Mouse (Mus musculus) limb, embryonic 13.5 days (tissue): ENCODE results near the gene Cd2ap. TPM values are rescaled to one million over a fixed set of nuclear protein-coding genes. Genes with fewer than 3 reads are reported as not detected.

Source experiments
- ATAC-seq: fragments of 200-750 bp; cut with Nextera tagmentation; 2 replicates; pipeline ENCODE4 v1.8.0; 2017; ENCODE audit warnings: low read depth, moderate number of reproducible peaks, moderate TSS enrichment; ENCODE audit not compliant: low FRiP score
- H3K27ac ChIP-seq: fragments of 300-500 bp; sonication (generic); 2 replicates; pipeline ENCODE4 v1.5.1; 2015; ENCODE audit warnings: inconsistent platforms, mild to moderate bottlenecking, moderate library complexity
- H3K27me3 ChIP-seq: fragments of 300-500 bp; sonication (generic); 2 replicates; pipeline ENCODE4 v1.6.1; 2015; ENCODE audit warnings: mild to moderate bottlenecking, inconsistent platforms
- H3K36me3 ChIP-seq: fragments of 300-500 bp; sonication (generic); 2 replicates; pipeline ENCODE4 v1.6.1; 2015; ENCODE audit warnings: inconsistent platforms, mild to moderate bottlenecking, moderate library complexity
- H3K4me1 ChIP-seq: fragments of 300-500 bp; sonication (generic); 2 replicates; pipeline ENCODE4 v1.6.1; 2015; ENCODE audit warnings: inconsistent platforms
- H3K4me2 ChIP-seq: fragments of 300-500 bp; sonication (generic); replicated peaks from 2 replicates; pipeline ENCODE4 v1.6.1; 2015; ENCODE audit warnings: inconsistent platforms, mild to moderate bottlenecking, moderate library complexity
- H3K4me3 ChIP-seq: fragments of 300-500 bp; sonication (generic); 2 replicates; pipeline ENCODE4 v1.5.1; 2015; ENCODE audit warnings: moderate library complexity, mild to moderate bottlenecking, inconsistent platforms
- H3K9ac ChIP-seq: fragments of 300-500 bp; sonication (generic); 2 replicates; pipeline ENCODE4 v1.6.1; 2015; ENCODE audit warnings: mild to moderate bottlenecking, inconsistent platforms
- H3K9me3 ChIP-seq: fragments of 300-500 bp; sonication (generic); 2 replicates; pipeline ENCODE4 v1.6.1; 2016; ENCODE audit warnings: inconsistent platforms
- WGBS: fragments of 180-500 bp; shearing (Covaris S2); methylation state at CpG from one replicate; pipeline ENCODE4 v1.1.7; 2015; 5-methylcytosine and 5-hydroxymethylcytosine counted together
- polyA plus RNA-seq: library from polyadenylated mRNA; unstranded; fragments of >200 nt; fragmentation: Nextera tagmentation; extraction: Ambion mirVana; gene quantifications from 2 replicates; pipeline ENCODE4 v1.2.1, GENCODE M21; 2015

The Cd2ap gene
- polyA plus RNA-seq, 1 experiment from 2014 or later = 17.9 TPM

DNA sequence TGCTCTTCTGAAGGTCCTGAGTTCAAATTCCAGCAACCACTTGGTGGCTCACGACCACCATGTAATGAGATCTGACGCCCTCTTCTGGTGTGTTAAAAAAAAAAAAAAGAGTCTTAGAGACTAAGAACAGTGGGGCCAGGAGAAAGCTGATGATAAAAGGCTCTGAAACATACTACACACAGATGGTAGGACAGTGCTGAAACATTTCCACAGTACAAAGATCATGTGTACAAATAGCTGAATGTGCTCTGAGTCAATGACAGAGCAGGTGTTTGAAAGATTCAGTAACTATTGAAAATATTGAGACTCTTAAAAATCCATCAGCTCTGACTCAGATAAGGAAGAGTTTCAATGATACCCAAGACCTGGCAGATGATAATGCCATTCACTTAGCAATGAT lies 29.4 kb downstream of the Cd2ap start:
- Histone ChIP-seq H3K9me3 (no peaks in the 10 kb centered on the region), H3K9ac (no peak overlapping the region), H3K27me3 (no peaks in the 10 kb centered on the region), H3K27ac (no peak overlapping the region), H3K36me3 (peaks cover 22% of the 10 kb centered on the region), H3K4me1 (no peaks in the 10 kb centered on the region), H3K4me2 (no peak overlapping the region), H3K4me3 (no peak overlapping the region)
- no peak for ATAC-seq
- 88% methylated on average over 2 of the region's 2 CpGs for WGBS

DNA sequence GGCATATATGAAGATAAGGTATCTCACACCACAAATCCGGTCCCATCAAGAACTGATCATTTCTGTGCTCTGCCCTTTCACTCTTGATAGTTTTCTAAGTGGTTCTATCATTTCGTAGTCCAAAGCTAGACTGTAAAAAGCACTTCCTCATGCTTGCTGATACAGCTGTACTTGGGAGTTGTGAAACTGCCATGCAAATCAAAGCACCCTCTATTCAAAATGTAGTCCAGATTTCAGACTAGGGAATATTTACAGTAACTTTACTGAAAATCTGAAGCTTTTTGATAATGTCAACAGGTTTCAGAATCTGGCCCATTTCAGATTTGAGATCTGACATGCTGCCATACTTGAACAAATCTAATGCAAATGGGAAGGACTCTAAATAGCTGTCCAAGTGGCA lies 39.3 kb downstream of the Cd2ap start:
- no peak for ATAC-seq
- no peak overlapping the region for H3K4me3 ChIP-seq
- WGBS = 88% methylated on average over 2 of the region's 2 CpGs
- peaks cover 19% of the 10 kb centered on the region for H3K36me3 ChIP-seq
- no peaks in the 10 kb centered on the region for H3K9me3 ChIP-seq
- H3K4me1 ChIP-seq = peaks cover 3% of the 10 kb centered on the region; the same call in 1 of the 2 replicates
- H3K27me3 ChIP-seq = no peaks in the 10 kb centered on the region
- H3K4me2 ChIP-seq = no peak overlapping the region
- H3K9ac ChIP-seq = no peak overlapping the region
- no peak overlapping the region for H3K27ac ChIP-seq

DNA sequence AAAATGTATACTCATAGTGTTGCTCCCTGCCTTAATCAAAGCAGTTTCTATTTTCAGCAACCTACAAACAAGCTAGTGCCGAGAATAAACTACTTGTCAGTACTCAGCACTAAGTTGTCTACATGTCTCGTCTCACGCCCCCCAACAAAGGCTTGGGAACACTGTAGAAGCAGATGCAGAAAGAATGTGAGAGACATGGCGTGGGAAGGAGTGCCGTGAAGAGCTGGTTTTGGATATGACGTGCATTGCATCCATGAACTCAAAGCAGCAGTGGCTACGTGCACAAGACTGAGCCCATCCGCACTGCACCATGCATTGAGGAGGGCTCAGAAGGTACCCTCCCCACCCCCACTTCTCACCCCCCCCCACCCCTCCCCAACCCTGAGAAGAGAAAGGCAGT lies 53.7 kb downstream of the Cd2ap start:
- ATAC-seq = no peak
- 88% methylated on average over 8 of the region's 8 CpGs for WGBS
- Histone ChIP-seq H3K9me3 (no peaks in the 10 kb centered on the region), H3K27ac (no peak overlapping the region; the same call in 1 of the 2 replicates), H3K4me2 (no peak overlapping the region), H3K27me3 (no peaks in the 10 kb centered on the region), H3K4me3 (no peak overlapping the region), H3K9ac (no peak overlapping the region), H3K36me3 (peaks cover 53% of the 10 kb centered on the region), H3K4me1 (no peaks in the 10 kb centered on the region)

DNA sequence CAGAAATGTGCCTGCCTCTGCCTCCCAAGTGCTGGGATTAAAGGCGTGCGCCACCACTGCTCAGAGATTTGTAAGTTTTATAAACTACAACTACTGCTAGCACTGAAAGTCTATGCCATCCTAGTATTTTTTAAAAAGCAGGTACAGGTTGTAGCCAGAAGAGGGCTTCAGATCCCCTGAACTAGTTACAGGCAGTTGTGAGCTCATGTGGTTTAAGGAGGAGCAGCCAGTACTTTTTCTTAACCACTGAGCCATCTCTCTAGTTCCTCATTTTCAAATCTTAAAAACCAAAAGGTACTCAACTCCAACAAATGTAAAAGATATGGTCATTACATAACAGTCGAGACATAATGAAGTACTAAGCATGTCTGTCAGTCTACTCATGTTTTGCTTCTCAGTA lies 61.1 kb downstream of the Cd2ap start:
- Histone ChIP-seq H3K27me3 (no peaks in the 10 kb centered on the region), H3K4me3 (no peak overlapping the region), H3K4me2 (no peak overlapping the region), H3K9me3 (no peaks in the 10 kb centered on the region), H3K9ac (no peak overlapping the region), H3K27ac (no peak overlapping the region), H3K4me1 (no peaks in the 10 kb centered on the region), H3K36me3 (peaks cover 28% of the 10 kb centered on the region)
- 90% methylated on average over 3 of the region's 3 CpGs for WGBS
- no peak for ATAC-seq

- H3K36me3 ChIP-seq = peaks cover 22% of the 10 kb centered on the region
- no peak overlapping the region for H3K27ac ChIP-seq
- H3K27me3 ChIP-seq = no peaks in the 10 kb centered on the region
- H3K4me3 ChIP-seq = no peak overlapping the region
- no peaks in the 10 kb centered on the region for H3K4me1 ChIP-seq
- no peaks in the 10 kb centered on the region for H3K9me3 ChIP-seq
- no peak overlapping the region for H3K4me2 ChIP-seq
- 87% methylated on average over 2 of the region's 2 CpGs for WGBS
- H3K9ac ChIP-seq = no peak overlapping the region
- ATAC-seq = no peak
These were observed 84.0 kb downstream of the Cd2ap start for GRCm38 (mm10) chr17:42792412-42792975.

DNA sequence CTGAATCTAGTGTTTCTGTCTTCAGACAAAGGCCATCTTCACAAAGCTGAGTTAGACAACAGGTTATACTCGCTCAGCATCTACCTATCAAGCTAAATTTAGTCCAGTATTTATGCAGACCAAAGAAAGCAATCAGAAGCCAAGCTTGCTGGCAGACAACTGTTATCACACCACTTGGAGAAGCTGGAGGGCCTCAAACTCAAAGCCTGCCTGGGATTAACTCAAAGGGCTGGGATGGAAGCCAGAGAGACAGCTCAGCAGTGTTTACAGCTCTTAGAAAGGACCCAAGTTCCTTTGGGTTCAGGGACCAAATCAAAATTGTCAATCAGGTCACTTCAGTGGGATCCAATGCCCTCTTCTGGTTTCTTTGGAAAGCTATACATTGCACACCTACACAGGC lies 85.7 kb downstream of the Cd2ap start:
- no peaks in the 10 kb centered on the region for H3K4me1 ChIP-seq
- 98% methylated on average over 1 of the region's 1 CpGs for WGBS
- peaks cover 12% of the 10 kb centered on the region for H3K36me3 ChIP-seq
- H3K27ac ChIP-seq = no peak overlapping the region
- no peaks in the 10 kb centered on the region for H3K27me3 ChIP-seq
- H3K4me3 ChIP-seq = no peak overlapping the region
- no peaks in the 10 kb centered on the region for H3K9me3 ChIP-seq
- H3K4me2 ChIP-seq = no peak overlapping the region
- ATAC-seq = no peak
- H3K9ac ChIP-seq = no peak overlapping the region

GRCm38 (mm10) chr17:42789723-42790122 lies 86.7 kb downstream of the Cd2ap start:
- Histone ChIP-seq H3K9me3 (no peaks in the 10 kb centered on the region), H3K9ac (no peak overlapping the region), H3K4me2 (no peak overlapping the region), H3K27me3 (no peaks in the 10 kb centered on the region), H3K27ac (no peak overlapping the region), H3K4me1 (no peaks in the 10 kb centered on the region), H3K36me3 (peaks cover 12% of the 10 kb centered on the region), H3K4me3 (no peak overlapping the region)
- 68% methylated on average over 2 of the region's 2 CpGs for WGBS
- no peak for ATAC-seq

DNA sequence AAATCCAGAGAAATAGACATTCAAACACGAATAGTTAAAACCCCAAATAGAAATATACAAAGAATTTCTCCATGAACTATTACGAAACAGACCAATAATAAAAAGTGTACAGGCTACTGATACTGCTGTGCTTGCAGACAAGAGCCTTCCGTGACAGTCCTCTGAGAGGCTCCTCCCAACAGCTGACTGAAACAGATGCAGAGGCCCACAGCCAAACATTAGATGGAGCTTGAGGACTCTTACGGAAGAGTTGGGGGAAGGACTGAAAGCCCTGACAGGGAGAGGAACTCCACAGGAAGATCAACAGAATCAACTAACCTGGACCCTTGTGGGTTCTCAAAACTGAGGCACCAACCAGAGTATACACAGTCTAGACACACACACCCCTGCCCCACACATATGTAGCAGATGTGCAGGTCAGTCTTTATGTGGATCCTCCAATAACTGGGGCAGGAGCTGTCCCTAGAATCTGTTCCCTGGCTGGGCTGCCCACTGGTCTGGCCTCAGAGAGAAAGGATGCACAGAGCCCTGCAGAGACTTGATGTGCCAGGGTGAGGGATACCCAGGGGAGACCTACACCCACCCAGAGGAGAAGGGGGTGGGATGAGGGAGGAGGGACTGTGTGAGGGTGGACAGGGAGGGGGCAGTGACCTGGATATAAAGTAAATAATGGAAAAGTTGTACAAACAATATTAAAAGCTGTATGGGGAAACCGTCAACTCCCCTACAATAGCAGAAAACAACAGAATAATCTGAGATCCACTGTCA lies 87.6 kb downstream of the Cd2ap start:
- Histone ChIP-seq H3K27ac (no peak overlapping the region), H3K27me3 (no peaks in the 10 kb centered on the region), H3K9ac (no peak overlapping the region), H3K36me3 (peaks cover 7% of the 10 kb centered on the region), H3K4me3 (no peak overlapping the region), H3K9me3 (no peaks in the 10 kb centered on the region), H3K4me1 (no peaks in the 10 kb centered on the region), H3K4me2 (no peak overlapping the region)
- no peak for ATAC-seq
- 89% methylated on average over 5 of the region's 5 CpGs for WGBS

DNA sequence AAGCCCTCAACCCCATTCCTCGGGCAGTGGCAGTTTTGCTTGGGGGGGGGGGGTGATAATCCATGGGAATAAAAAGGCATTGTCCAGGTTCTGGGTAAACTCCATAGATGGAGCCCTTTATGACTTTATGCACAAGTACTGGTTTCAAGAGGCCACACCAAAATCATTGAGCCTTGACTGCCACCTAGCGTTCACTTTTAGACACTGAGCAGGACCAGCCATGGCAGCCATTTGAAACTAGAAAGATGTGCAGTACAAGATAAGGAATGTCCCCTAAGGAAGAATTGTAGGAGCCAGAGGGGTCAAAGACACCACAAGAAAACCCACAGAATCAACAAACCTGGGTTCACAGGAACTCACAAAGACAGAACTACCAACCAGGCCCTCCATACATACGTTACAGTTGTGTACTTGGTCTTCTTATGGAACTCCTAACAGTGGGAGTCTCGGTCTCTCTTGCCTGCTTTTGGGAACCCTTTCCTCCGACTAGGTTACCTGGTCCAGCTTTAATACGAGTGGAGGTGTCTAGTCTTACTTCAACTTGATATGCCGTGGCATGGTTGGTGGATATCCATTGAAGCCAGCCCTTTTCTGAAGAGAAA lies 94.2 kb downstream of the Cd2ap start:
- no peak overlapping the region for H3K27ac ChIP-seq

GRCm38 (mm10) chr17:42753791-42754190 lies 122.7 kb downstream of the Cd2ap start:
- no peaks in the 10 kb centered on the region for H3K36me3 ChIP-seq
- H3K9me3 ChIP-seq = no peaks in the 10 kb centered on the region
- no peak overlapping the region for H3K4me2 ChIP-seq
- WGBS = 37% methylated on average over 2 of the region's 2 CpGs
- H3K27ac ChIP-seq = no peak overlapping the region
- no peak for ATAC-seq
- no peaks in the 10 kb centered on the region for H3K4me1 ChIP-seq
- H3K4me3 ChIP-seq = no peak overlapping the region
- no peak overlapping the region for H3K9ac ChIP-seq
- no peaks in the 10 kb centered on the region for H3K27me3 ChIP-seq

More for the DNA sequence above, 94.2 kb downstream of the Cd2ap start:
- no peaks in the 10 kb centered on the region for H3K36me3 ChIP-seq
- WGBS = 55% methylated on average over 7 of the region's 7 CpGs
- H3K9me3 ChIP-seq = no peaks in the 10 kb centered on the region
- H3K27me3 ChIP-seq = no peaks in the 10 kb centered on the region
- H3K9ac ChIP-seq = no peak overlapping the region
- no peak overlapping the region for H3K4me3 ChIP-seq
- H3K4me2 ChIP-seq = no peak overlapping the region
- peak; percentile 78 for ATAC-seq
- H3K4me1 ChIP-seq = no peaks in the 10 kb centered on the region

DNA sequence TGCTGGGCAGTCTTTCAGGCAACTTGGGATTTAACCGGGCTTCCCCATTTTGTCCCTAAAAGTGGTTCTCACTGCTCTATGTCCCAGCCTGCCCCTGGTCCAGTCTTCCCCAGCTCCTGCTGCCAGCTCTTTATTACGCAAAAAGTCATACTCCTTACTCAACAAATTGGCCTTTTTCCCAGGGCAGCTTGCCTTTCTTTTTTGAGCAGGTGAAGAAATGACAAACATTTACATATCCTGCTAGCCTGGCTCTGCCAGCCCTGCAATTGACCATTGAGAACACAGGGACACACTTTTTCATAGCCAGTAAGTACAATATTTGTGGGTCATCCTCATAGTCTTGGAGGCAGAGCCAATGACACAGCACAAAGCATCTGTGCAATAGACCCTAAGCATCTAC lies 124.3 kb downstream of the Cd2ap start:
- Histone ChIP-seq H3K4me2 (no peak overlapping the region), H3K4me3 (no peak overlapping the region), H3K36me3 (no peaks in the 10 kb centered on the region), H3K9me3 (no peaks in the 10 kb centered on the region), H3K27me3 (no peaks in the 10 kb centered on the region), H3K9ac (no peak overlapping the region), H3K27ac (no peak overlapping the region), H3K4me1 (no peaks in the 10 kb centered on the region)
- no peak for ATAC-seq
- 90% methylated on average over 2 of the region's 2 CpGs for WGBS

GRCm38 (mm10) chr17:42745657-42746420 lies 130.6 kb downstream of the Cd2ap start:
- H3K36me3 ChIP-seq = no peaks in the 10 kb centered on the region
- H3K9me3 ChIP-seq = no peaks in the 10 kb centered on the region
- no peak overlapping the region for H3K4me2 ChIP-seq
- WGBS = 66% methylated on average over 6 of the region's 6 CpGs
- H3K4me3 ChIP-seq = no peak overlapping the region
- H3K27me3 ChIP-seq = no peaks in the 10 kb centered on the region
- no peaks in the 10 kb centered on the region for H3K4me1 ChIP-seq
- ATAC-seq = no peak
- H3K9ac ChIP-seq = no peak overlapping the region
- H3K27ac ChIP-seq = no peak overlapping the region
